Mouse (Mus musculus): ENCODE data around the gene H2afy. TPM values are rescaled to one million over a fixed set of nuclear protein-coding genes. Genes with fewer than 3 reads are reported as not detected.

The H2afy gene
- polyA plus RNA-seq, 1 experiment from 2014 or later, result 497 TPM

GRCm38 (mm10) chr13:56142382-56143150 is 6.4 kb upstream of the H2afy start:
- no peak overlapping the region for H3K4me3 ChIP-seq
- 0 out of 2 replicates have a peak, but pooled peaks cover 2% of the 10 kb centered on the region for H3K9me3 ChIP-seq
- peaks cover 34% of the 10 kb centered on the region for H3K4me1 ChIP-seq
- DNase-seq (ENCODE audit: low spot score), result no peak
- 16% methylated on average over 11 of the region's 11 CpGs for WGBS
- no peaks in the 10 kb centered on the region for H3K36me3 ChIP-seq (replicated peaks)
- H3K27me3 ChIP-seq (replicated peaks; ENCODE audit: low read depth, poor library complexity, severe bottlenecking), result peaks cover 23% of the 10 kb centered on the region
- no peak overlapping the region; the same call in 1 of the 2 replicates for H3K27ac ChIP-seq (replicated peaks)

- H3K27ac ChIP-seq (replicated peaks), result no peak overlapping the region
- no peak for DNase-seq (ENCODE audit: low spot score)
- 0 out of 2 replicates have a peak, but pooled peaks cover 3% of the 10 kb centered on the region for H3K9me3 ChIP-seq
- H3K36me3 ChIP-seq (replicated peaks), result no peaks in the 10 kb centered on the region
- peaks cover 9% of the 10 kb centered on the region; the same call in 1 of the 2 replicates for H3K27me3 ChIP-seq (replicated peaks; ENCODE audit: low read depth, poor library complexity, severe bottlenecking)
- 61% methylated on average over 6 of the region's 6 CpGs for WGBS
- H3K4me3 ChIP-seq, result no peak overlapping the region
- peaks cover 47% of the 10 kb centered on the region for H3K4me1 ChIP-seq
These were observed 3.1 kb upstream of the H2afy start for GRCm38 (mm10) chr13:56139167-56139751.

- H3K36me3 ChIP-seq (replicated peaks), result peaks cover 32% of the 10 kb centered on the region
- 3% methylated on average over 89 of the region's 89 CpGs for WGBS
- peak; percentile 92 for DNase-seq (ENCODE audit: low spot score)
These were observed 719 bp downstream of the H2afy start for GRCm38 (mm10) chr13:56135231-56136052.

GRCm38 (mm10) chr13:56134631-56135181 is 1.5 kb downstream of the H2afy start:
- DNase-seq (ENCODE audit: low spot score), result peak; percentile 67
- Histone ChIP-seq H3K27ac (replicated peaks) (peak overlapping the region; percentile 99), H3K36me3 (replicated peaks) (peaks cover 40% of the 10 kb centered on the region), H3K9me3 (peaks cover 7% of the 10 kb centered on the region; the same call in 1 of the 2 replicates), H3K4me1 (peaks cover 54% of the 10 kb centered on the region), H3K4me3 (peak overlapping the region; percentile 87), H3K27me3 (replicated peaks; ENCODE audit: low read depth, poor library complexity, severe bottlenecking) (no peaks in the 10 kb centered on the region)
- WGBS, result under 1% methylated on average over 50 of the region's 50 CpGs

More at GRCm38 (mm10) chr13:56135231-56136052, 719 bp downstream of the H2afy start:
- Histone ChIP-seq H3K27me3 (replicated peaks; ENCODE audit: low read depth, poor library complexity, severe bottlenecking) (no peaks in the 10 kb centered on the region), H3K9me3 (0 out of 2 replicates have a peak, but pooled peaks cover 3% of the 10 kb centered on the region), H3K27ac (replicated peaks) (peak overlapping the region; percentile 99), H3K4me1 (peaks cover 54% of the 10 kb centered on the region), H3K4me3 (peak overlapping the region; percentile 87)

GRCm38 (mm10) chr13:56134031-56134430 is 2.1 kb downstream of the H2afy start:
- WGBS, result 58% methylated on average over 5 of the region's 5 CpGs
- Histone ChIP-seq H3K4me1 (peaks cover 47% of the 10 kb centered on the region), H3K27me3 (replicated peaks; ENCODE audit: low read depth, poor library complexity, severe bottlenecking) (no peaks in the 10 kb centered on the region), H3K9me3 (peaks cover 7% of the 10 kb centered on the region; the same call in 1 of the 2 replicates), H3K4me3 (peak overlapping the region; percentile 87), H3K27ac (replicated peaks) (no peak overlapping the region), H3K36me3 (replicated peaks) (peaks cover 47% of the 10 kb centered on the region)
- no peak for DNase-seq (ENCODE audit: low spot score)

GRCm38 (mm10) chr13:56132941-56133340 is 3.2 kb downstream of the H2afy start:
- WGBS, result 86% methylated on average over 7 of the region's 7 CpGs

GRCm38 (mm10) chr13:56132326-56132936 is 3.7 kb downstream of the H2afy start:
- no peak for DNase-seq (ENCODE audit: low spot score)
- H3K36me3 ChIP-seq (replicated peaks), result peaks cover 63% of the 10 kb centered on the region
- WGBS, result 83% methylated on average over 11 of the region's 11 CpGs
- no peaks in the 10 kb centered on the region for H3K27me3 ChIP-seq (replicated peaks; ENCODE audit: low read depth, poor library complexity, severe bottlenecking)
- peak overlapping the region; percentile 87; the same call in 1 of the 2 replicates for H3K4me3 ChIP-seq
- peaks cover 7% of the 10 kb centered on the region; the same call in 1 of the 2 replicates for H3K9me3 ChIP-seq
- H3K4me1 ChIP-seq, result peaks cover 43% of the 10 kb centered on the region
- no peak overlapping the region for H3K27ac ChIP-seq (replicated peaks)

More at GRCm38 (mm10) chr13:56132941-56133340, 3.2 kb downstream of the H2afy start:
- Histone ChIP-seq H3K9me3 (peaks cover 10% of the 10 kb centered on the region; the same call in 1 of the 2 replicates), H3K4me3 (peak overlapping the region; percentile 87; the same call in 1 of the 2 replicates), H3K27me3 (replicated peaks; ENCODE audit: low read depth, poor library complexity, severe bottlenecking) (no peaks in the 10 kb centered on the region), H3K27ac (replicated peaks) (no peak overlapping the region), H3K4me1 (peaks cover 43% of the 10 kb centered on the region), H3K36me3 (replicated peaks) (peaks cover 57% of the 10 kb centered on the region)
- DNase-seq (ENCODE audit: low spot score), result no peak

GRCm38 (mm10) chr13:56130544-56130943 is 5.6 kb downstream of the H2afy start:
- no peak for DNase-seq (ENCODE audit: low spot score)
- 92% methylated on average over 8 of the region's 8 CpGs for WGBS
- H3K27ac ChIP-seq (replicated peaks), result no peak overlapping the region
- no peaks in the 10 kb centered on the region for H3K27me3 ChIP-seq (replicated peaks; ENCODE audit: low read depth, poor library complexity, severe bottlenecking)
- peaks cover 34% of the 10 kb centered on the region for H3K4me1 ChIP-seq
- H3K36me3 ChIP-seq (replicated peaks), result peaks cover 81% of the 10 kb centered on the region
- peaks cover 7% of the 10 kb centered on the region; the same call in 1 of the 2 replicates for H3K9me3 ChIP-seq
- no peak overlapping the region for H3K4me3 ChIP-seq

GRCm38 (mm10) chr13:56129578-56129977 is 6.6 kb downstream of the H2afy start:
- Histone ChIP-seq H3K4me3 (no peak overlapping the region), H3K9me3 (peaks cover 7% of the 10 kb centered on the region; the same call in 1 of the 2 replicates), H3K36me3 (replicated peaks) (peaks cover 91% of the 10 kb centered on the region), H3K27ac (replicated peaks) (no peak overlapping the region), H3K27me3 (replicated peaks; ENCODE audit: low read depth, poor library complexity, severe bottlenecking) (no peaks in the 10 kb centered on the region), H3K4me1 (peaks cover 29% of the 10 kb centered on the region)
- WGBS, result 98% methylated on average over 3 of the region's 3 CpGs
- no peak for DNase-seq (ENCODE audit: low spot score)

GRCm38 (mm10) chr13:56129014-56129413 is 7.1 kb downstream of the H2afy start:
- no peak overlapping the region for H3K27ac ChIP-seq (replicated peaks)
- no peak overlapping the region for H3K4me3 ChIP-seq
- H3K27me3 ChIP-seq (replicated peaks; ENCODE audit: low read depth, poor library complexity, severe bottlenecking), result no peaks in the 10 kb centered on the region
- peaks cover 7% of the 10 kb centered on the region; the same call in 1 of the 2 replicates for H3K9me3 ChIP-seq
- 85% methylated on average over 4 of the region's 4 CpGs for WGBS
- DNase-seq (ENCODE audit: low spot score), result no peak
- H3K4me1 ChIP-seq, result peaks cover 23% of the 10 kb centered on the region
- peaks cover 97% of the 10 kb centered on the region for H3K36me3 ChIP-seq (replicated peaks)

- 93% methylated on average over 10 of the region's 10 CpGs for WGBS
- Histone ChIP-seq H3K27me3 (replicated peaks; ENCODE audit: low read depth, poor library complexity, severe bottlenecking) (no peaks in the 10 kb centered on the region), H3K4me3 (no peak overlapping the region), H3K27ac (replicated peaks) (no peak overlapping the region), H3K36me3 (replicated peaks) (peaks cover 100% of the 10 kb centered on the region), H3K9me3 (peaks cover 7% of the 10 kb centered on the region; the same call in 1 of the 2 replicates), H3K4me1 (peaks cover 2% of the 10 kb centered on the region; the same call in 1 of the 2 replicates)
- no peak for DNase-seq (ENCODE audit: low spot score)
These were observed 10.5 kb downstream of the H2afy start for GRCm38 (mm10) chr13:56125632-56126031.

Data from embryonic facial prominence, embryonic 10.5 days (tissue).